Mouse (Mus musculus): ENCODE data around the gene Gm4969.

- TF ChIP-seq POLR2A (IDR thresholded peaks at IDR 0.05; ENCODE audit: insufficient read depth, low read length) (no peak), EP300 (IDR thresholded peaks at IDR 0.05; ENCODE audit: insufficient read depth, low read depth, low read length) (no peak)
Measured at GRCm38 (mm10) chr7:19086042-19086441, 32.1 kb downstream of the Gm4969 start.

All from ES-Bruce4 (cell line).